Mouse (Mus musculus) cerebellum, postnatal 10 days (tissue): Measurements from ENCODE around the gene Bnip1.

ENCODE experiments used
- DNase-seq, 2 experiments: peaks; one replicate each; pipeline ENCODE4 v3.0.0; 2021; ENCODE audit warnings: mixed read lengths in 2 of 2

Bnip1 gene

GRCm38 (mm10) chr17:26794744-26795143 lies 13.9 kb downstream of the Bnip1 start:
- peak; percentile 68 to 74 for DNase-seq

GRCm38 (mm10) chr17:26795386-26795785 lies 14.5 kb downstream of the Bnip1 start:
- no peak for DNase-seq

- no peak for DNase-seq
Measured at GRCm38 (mm10) chr17:26797379-26798128, 16.7 kb downstream of the Bnip1 start.

GRCm38 (mm10) chr17:26802886-26803285 lies 22.0 kb downstream of the Bnip1 start:
- no peak for DNase-seq

- no peak for DNase-seq
Measured at GRCm38 (mm10) chr17:26812607-26813006, 31.7 kb downstream of the Bnip1 start.

- no peak for DNase-seq
Measured at GRCm38 (mm10) chr17:26813497-26813896, 32.6 kb downstream of the Bnip1 start.

GRCm38 (mm10) chr17:26816810-26817209 lies 35.9 kb downstream of the Bnip1 start:
- DNase-seq = no peak

- DNase-seq = no peak
Measured at GRCm38 (mm10) chr17:26817776-26818175, 36.9 kb downstream of the Bnip1 start.

GRCm38 (mm10) chr17:26826131-26826530 lies 45.3 kb downstream of the Bnip1 start:
- no peak for DNase-seq

GRCm38 (mm10) chr17:26833806-26834205 lies 52.9 kb downstream of the Bnip1 start:
- DNase-seq = no peak

- no peak for DNase-seq
Measured at GRCm38 (mm10) chr17:26834302-26834965, 53.6 kb downstream of the Bnip1 start.

- no peak for DNase-seq
Measured at GRCm38 (mm10) chr17:26834966-26835755, 54.3 kb downstream of the Bnip1 start.

GRCm38 (mm10) chr17:26835956-26836355 lies 55.1 kb downstream of the Bnip1 start:
- DNase-seq = no peak

GRCm38 (mm10) chr17:26836377-26836776 lies 55.5 kb downstream of the Bnip1 start:
- no peak for DNase-seq

GRCm38 (mm10) chr17:26836786-26837545 lies 56.1 kb downstream of the Bnip1 start:
- no peak for DNase-seq

GRCm38 (mm10) chr17:26837546-26837985 lies 56.7 kb downstream of the Bnip1 start:
- no peak for DNase-seq

GRCm38 (mm10) chr17:26838191-26838910 lies 57.5 kb downstream of the Bnip1 start:
- no peak for DNase-seq

GRCm38 (mm10) chr17:26838911-26839717 lies 58.2 kb downstream of the Bnip1 start:
- DNase-seq = peak; percentile 24 to 35

GRCm38 (mm10) chr17:26839718-26840438 lies 59.0 kb downstream of the Bnip1 start:
- no peak for DNase-seq

GRCm38 (mm10) chr17:26840439-26840780 lies 59.5 kb downstream of the Bnip1 start:
- no peak for DNase-seq
